Mouse (Mus musculus) stomach, embryonic 14.5 days (tissue): ENCODE data around the gene Apobr. TPM values are rescaled to one million over a fixed set of nuclear protein-coding genes. Genes with fewer than 3 reads are reported as not detected.

Experiments
- ATAC-seq: fragments of 200-750 bp; cut with Nextera tagmentation; 2 replicates; pipeline ENCODE4 v1.8.0; 2017; ENCODE audit warnings: low read depth, moderate TSS enrichment; ENCODE audit not compliant: insufficient number of reproducible peaks, insufficient read depth, low FRiP score
- H3K27ac ChIP-seq: fragments of 300-500 bp; sonication (generic); 2 replicates; pipeline ENCODE4 v1.5.1; 2014; ENCODE audit warnings: mild to moderate bottlenecking, low read length, moderate library complexity, mixed read lengths
- H3K27me3 ChIP-seq: fragments of 300-500 bp; sonication (generic); 2 replicates; pipeline ENCODE4 v1.6.1; 2014; ENCODE audit warnings: low read length, control low read depth, mixed read lengths; ENCODE audit not compliant: control insufficient read depth, insufficient read depth
- H3K36me3 ChIP-seq: fragments of 300-500 bp; sonication (generic); 2 replicates; pipeline ENCODE4 v1.6.1; 2014; ENCODE audit warnings: mild to moderate bottlenecking, control low read depth, low read length, moderate library complexity, mixed read lengths; ENCODE audit not compliant: control insufficient read depth, insufficient read depth
- H3K4me1 ChIP-seq: fragments of 300-500 bp; sonication (generic); 2 replicates; pipeline ENCODE4 v1.6.1; 2014; ENCODE audit warnings: low read length, control low read depth, mixed read lengths; ENCODE audit not compliant: control insufficient read depth, insufficient read depth
- H3K4me2 ChIP-seq: fragments of 300-500 bp; sonication (generic); replicated peaks from 2 replicates; pipeline ENCODE4 v1.6.1; 2014; ENCODE audit warnings: low read depth, low read length, control low read depth
- H3K4me3 ChIP-seq: fragments of 300-500 bp; sonication (generic); 2 replicates; pipeline ENCODE4 v1.5.1; 2014; ENCODE audit warnings: low read depth, low read length, control low read depth
- H3K9ac ChIP-seq: fragments of 300-500 bp; sonication (generic); replicated peaks from 2 replicates; pipeline ENCODE4 v1.6.1; 2014; ENCODE audit warnings: low read depth, mild to moderate bottlenecking, control low read depth, low read length, moderate library complexity, mixed read lengths
- H3K9me3 ChIP-seq: fragments of 300-500 bp; sonication (generic); 2 replicates; pipeline ENCODE4 v1.6.1; 2016; ENCODE audit warnings: low read depth, low read length, control low read depth; ENCODE audit not compliant: control insufficient read depth
- WGBS: fragments of 180-500 bp; shearing (Covaris S2); extraction: QIAGEN DNeasy Blood & Tissue Kit; methylation state at CpG from one replicate; pipeline ENCODE4 v1.1.7; 2014; 5-methylcytosine and 5-hydroxymethylcytosine counted together
- polyA plus RNA-seq: library from polyadenylated mRNA; unstranded; fragments of >200 nt; fragmentation: Nextera tagmentation; extraction: Ambion mirVana; gene quantifications from 2 replicates; pipeline ENCODE4 v1.2.1, GENCODE M21; 2014

The Apobr gene
- polyA plus RNA-seq, 1 experiment from 2014 or later, result 0.20 TPM

DNA sequence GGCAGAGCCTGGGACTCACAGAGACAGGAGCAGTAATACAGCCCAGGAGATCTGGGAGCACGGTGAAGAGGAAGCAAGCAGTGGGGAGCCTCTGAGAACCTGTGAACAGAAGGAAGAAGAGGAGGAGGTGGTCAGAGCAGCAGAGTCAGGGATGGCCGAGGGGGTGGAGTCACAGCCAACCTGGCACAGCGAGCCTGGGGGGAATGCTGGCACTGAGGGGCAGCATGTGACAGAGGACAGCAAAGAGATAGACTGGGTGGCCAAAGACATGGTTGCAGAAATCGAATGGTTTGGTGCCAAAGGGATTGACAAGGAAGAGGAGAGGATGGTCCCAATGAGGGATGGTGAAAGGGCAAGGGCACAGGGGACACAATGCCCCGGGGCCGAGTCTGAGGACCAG is 975 bp downstream of the Apobr start, which contains the start of gene Cln3:
Gene Cln3, minus strand, starts transcription at position 101 of the 400 bp plus-strand sequence.
- H3K4me1 ChIP-seq, result no peaks in the 10 kb centered on the region
- H3K27me3 ChIP-seq, result no peaks in the 10 kb centered on the region
- no peaks in the 10 kb centered on the region for H3K36me3 ChIP-seq
- no peak within 1 kb of the TSS for H3K9ac ChIP-seq
- no peak within 1 kb of the TSS for H3K4me3 ChIP-seq
- no peak within 1 kb of the TSS for H3K27ac ChIP-seq
- no peaks in the 10 kb centered on the region for H3K9me3 ChIP-seq
- ATAC-seq, result no peak
- H3K4me2 ChIP-seq, result no peak within 1 kb of the TSS
- WGBS, result 71% methylated on average over 6 of the region's 6 CpGs

DNA sequence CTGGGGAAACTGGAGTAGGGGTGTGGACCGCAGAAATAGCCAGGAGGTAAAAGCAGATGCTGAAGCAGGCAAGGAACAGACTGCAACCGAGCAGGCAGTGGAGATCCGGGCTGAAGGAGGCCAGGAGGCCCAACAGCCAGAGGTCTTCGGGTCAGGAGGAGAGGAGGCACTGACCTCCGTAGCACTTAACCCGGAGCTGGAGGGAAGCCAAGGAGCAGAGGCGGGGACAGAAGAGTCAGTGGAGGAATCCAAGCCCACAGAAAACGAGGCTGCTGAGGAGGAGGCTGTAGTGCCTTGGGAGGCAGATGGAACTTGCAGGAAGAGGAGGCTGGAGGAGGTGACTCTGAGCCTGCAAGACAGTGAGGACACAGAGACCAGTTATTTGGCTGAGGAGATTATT is 2.1 kb downstream of the Apobr start:
- H3K9me3 ChIP-seq, result no peaks in the 10 kb centered on the region
- no peak overlapping the region for H3K27ac ChIP-seq
- no peaks in the 10 kb centered on the region for H3K4me1 ChIP-seq
- no peak overlapping the region for H3K4me3 ChIP-seq
- no peak overlapping the region for H3K4me2 ChIP-seq
- ATAC-seq, result no peak
- no peak overlapping the region for H3K9ac ChIP-seq
- H3K27me3 ChIP-seq, result no peaks in the 10 kb centered on the region
- no peaks in the 10 kb centered on the region for H3K36me3 ChIP-seq
- 41% methylated on average over 8 of the region's 8 CpGs for WGBS

DNA sequence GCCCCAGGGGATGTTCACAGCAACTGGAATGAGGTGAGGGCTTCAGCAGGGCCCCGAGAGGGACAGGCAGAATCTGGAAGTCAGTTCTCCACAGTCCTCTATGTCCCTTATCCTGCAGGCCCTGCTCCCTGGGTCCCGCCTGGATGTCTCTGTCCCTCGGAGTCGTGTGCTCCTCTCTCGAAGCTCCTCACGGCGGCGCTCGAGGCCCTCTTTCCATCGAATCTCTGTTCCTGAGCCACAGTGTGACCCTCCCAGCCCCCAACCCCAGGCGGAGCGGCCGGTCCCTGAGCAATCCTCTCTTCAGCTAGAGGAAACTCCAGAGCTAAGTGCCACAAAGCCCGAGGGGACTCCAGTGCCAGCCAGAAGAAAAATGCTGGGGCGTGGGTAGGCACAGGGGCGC is 3.0 kb downstream of the Apobr start:
- Histone ChIP-seq H3K4me1 (no peaks in the 10 kb centered on the region), H3K36me3 (no peaks in the 10 kb centered on the region), H3K4me3 (no peak overlapping the region), H3K27ac (no peak overlapping the region), H3K9ac (no peak overlapping the region), H3K9me3 (no peaks in the 10 kb centered on the region), H3K4me2 (peak overlapping the region; percentile 15; the same call in 1 of the 2 replicates), H3K27me3 (no peaks in the 10 kb centered on the region)
- 6% methylated on average over 16 of the region's 16 CpGs for WGBS
- no peak for ATAC-seq

DNA sequence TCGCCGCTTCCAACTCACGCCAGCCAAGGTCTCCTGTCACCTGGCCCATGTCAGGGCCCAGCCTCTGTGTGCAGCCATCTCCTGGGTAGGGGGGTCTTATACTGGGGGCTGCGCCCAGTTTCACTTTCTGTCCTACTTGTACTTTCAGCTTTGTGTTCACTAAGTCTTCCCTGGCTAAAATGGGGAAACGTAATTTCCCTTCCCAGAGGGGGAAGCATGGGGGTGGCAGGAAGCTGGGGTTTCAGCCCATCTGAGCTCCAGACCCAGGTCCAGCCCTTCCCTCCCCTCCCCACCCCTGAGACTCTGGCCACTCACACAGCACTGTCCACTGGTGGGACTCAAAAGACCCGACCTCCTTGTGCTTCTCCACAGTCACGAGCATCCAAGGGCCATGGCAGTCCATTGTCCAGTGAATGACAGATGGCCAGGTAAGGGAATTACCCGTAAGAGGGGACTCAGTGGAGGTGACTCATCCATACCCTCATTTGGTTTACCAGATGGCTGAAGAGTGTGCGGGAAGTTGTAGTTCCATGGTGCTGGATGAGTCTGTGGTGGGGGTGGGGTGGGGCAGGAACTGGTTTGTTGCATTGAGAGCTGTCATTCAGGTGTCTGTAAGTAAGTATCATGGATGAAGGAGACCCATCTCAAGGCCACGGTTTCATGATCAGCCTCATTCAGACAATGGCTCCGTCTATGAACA is 10.3 kb downstream of the Apobr start, which contains the start of gene Il27:
Gene Il27, minus strand, starts transcription at position 80 of the 700 bp plus-strand sequence.
- Histone ChIP-seq H3K27me3 (no peaks in the 10 kb centered on the region), H3K4me3 (no peak within 1 kb of the TSS), H3K9me3 (no peaks in the 10 kb centered on the region), H3K4me1 (no peaks in the 10 kb centered on the region), H3K4me2 (no peak within 1 kb of the TSS), H3K36me3 (no peaks in the 10 kb centered on the region), H3K27ac (no peak within 1 kb of the TSS), H3K9ac (no peak within 1 kb of the TSS)
- no peak for ATAC-seq
- 81% methylated on average over 11 of the region's 11 CpGs for WGBS

DNA sequence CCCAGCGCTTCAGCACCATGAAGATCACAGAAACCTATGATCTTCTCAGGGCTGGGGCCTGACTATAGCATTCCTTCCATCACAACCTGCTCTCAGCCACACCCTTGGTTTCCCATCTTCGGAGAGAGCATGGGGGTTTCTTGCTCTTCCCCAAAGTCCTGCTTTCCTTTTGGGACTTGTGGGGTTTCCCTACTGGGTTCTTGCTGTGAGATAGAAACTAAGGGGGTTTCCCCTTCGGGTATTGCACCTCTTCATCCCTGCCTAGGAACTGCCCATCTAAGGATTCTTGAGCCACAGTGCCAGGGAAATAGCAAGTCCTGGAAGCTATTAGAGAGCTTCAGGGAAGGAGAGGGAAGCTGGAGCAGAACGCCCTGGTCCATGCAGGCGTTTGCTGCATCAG is 11.1 kb downstream of the Apobr start:
- Histone ChIP-seq H3K4me2 (no peak overlapping the region), H3K27ac (no peak overlapping the region), H3K36me3 (no peaks in the 10 kb centered on the region), H3K27me3 (no peaks in the 10 kb centered on the region), H3K9me3 (no peaks in the 10 kb centered on the region), H3K9ac (no peak overlapping the region), H3K4me1 (no peaks in the 10 kb centered on the region), H3K4me3 (no peak overlapping the region)
- WGBS, result 86% methylated on average over 5 of the region's 5 CpGs
- no peak for ATAC-seq

DNA sequence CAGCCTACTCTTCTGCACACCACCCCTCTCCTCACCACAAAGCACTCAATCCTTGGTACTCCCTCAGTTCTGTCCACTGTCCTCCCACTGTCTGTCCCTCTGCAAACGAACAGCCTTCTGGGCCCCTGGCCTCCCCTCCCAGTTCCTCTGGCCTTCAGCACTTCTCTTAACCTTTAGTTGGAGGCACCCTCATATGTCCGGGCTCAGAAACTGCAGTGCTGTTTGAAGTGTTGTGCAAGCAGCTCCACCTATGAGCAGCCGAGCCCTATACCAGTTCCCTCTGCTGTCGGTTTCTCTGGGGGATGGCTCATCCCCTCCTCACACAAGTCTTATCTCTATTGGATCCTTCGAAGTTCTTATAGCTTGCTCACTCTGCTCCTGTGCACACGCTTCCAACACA is 11.7 kb downstream of the Apobr start:
- ATAC-seq, result no peak

DNA sequence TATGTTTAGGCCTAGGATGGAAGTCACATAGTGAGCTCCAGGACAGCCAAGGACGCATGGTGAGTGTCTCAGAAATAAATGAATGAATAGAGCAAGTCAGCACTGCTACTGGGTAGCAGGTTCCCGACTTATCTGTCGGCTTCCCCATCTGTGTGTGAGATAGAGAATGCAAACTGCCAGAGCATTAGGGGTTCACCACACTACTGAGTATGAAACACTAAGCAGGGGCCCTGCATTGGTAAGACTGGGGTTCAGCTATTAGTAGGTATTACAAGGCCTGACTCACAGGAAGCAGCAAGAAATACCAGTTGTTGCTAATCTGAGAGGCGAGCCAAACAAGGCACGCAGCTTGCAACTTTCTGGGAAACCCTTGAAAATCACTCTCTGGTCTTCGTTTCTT is 14.2 kb downstream of the Apobr start:
- WGBS, result 81% methylated on average over 6 of the region's 6 CpGs
- Histone ChIP-seq H3K9me3 (no peaks in the 10 kb centered on the region), H3K36me3 (no peaks in the 10 kb centered on the region), H3K4me2 (no peak overlapping the region), H3K27ac (no peak overlapping the region), H3K9ac (no peak overlapping the region), H3K4me1 (no peaks in the 10 kb centered on the region), H3K4me3 (no peak overlapping the region), H3K27me3 (no peaks in the 10 kb centered on the region)
- no peak for ATAC-seq

More for the DNA sequence above, 11.7 kb downstream of the Apobr start:
- no peak overlapping the region for H3K9ac ChIP-seq
- H3K9me3 ChIP-seq, result no peaks in the 10 kb centered on the region
- H3K27me3 ChIP-seq, result no peaks in the 10 kb centered on the region
- no peak overlapping the region for H3K27ac ChIP-seq
- no peaks in the 10 kb centered on the region for H3K4me1 ChIP-seq
- no peaks in the 10 kb centered on the region for H3K36me3 ChIP-seq
- WGBS, result 56% methylated on average over 6 of the region's 6 CpGs
- H3K4me3 ChIP-seq, result no peak overlapping the region
- no peak overlapping the region for H3K4me2 ChIP-seq

DNA sequence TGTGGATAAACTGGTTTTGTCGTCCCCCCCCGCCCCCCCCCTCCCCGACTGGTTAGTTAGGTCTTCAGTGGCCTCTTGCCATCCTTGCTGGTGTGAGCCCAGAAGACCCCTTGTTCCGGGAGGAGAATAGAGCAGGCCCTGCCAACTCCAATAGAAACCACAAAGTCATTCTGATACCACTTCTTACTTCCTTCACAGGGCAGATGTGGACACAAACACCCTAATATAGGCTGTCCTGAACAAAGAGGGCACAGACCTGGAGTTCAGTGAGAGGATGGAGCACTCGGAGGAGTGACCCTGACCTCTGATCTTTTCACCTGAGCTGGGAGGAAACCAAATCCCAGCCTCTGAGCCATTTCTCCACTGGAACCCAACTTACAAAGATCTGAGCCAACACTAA is 17.2 kb downstream of the Apobr start:
- no peaks in the 10 kb centered on the region for H3K36me3 ChIP-seq
- H3K4me3 ChIP-seq, result no peak overlapping the region
- no peaks in the 10 kb centered on the region for H3K27me3 ChIP-seq
- 30% methylated on average over 5 of the region's 5 CpGs for WGBS
- H3K9me3 ChIP-seq, result no peaks in the 10 kb centered on the region
- no peak overlapping the region for H3K9ac ChIP-seq
- H3K4me2 ChIP-seq, result no peak overlapping the region
- ATAC-seq, result no peak
- H3K27ac ChIP-seq, result no peak overlapping the region
- no peaks in the 10 kb centered on the region for H3K4me1 ChIP-seq

DNA sequence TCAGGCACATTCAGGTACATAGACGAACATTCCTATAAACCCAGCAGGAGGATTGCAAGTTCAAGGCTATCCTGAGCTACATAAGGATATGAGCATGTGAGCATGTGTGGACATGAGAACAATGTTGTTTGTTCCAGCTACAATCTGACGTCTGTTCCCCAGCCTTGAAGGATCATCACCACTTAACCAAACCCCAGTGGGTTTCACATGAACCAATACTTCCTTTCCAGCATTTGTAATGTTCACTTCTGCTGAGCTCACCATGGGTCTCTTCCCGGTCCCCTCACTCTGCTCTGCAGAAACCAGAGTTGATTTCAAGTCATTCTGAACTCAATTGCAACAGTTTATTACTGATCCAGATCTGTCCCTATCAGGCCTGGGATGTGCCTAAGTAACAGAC is 17.9 kb downstream of the Apobr start:
- WGBS, result 80% methylated on average over 3 of the region's 3 CpGs

More for the DNA sequence above, 17.9 kb downstream of the Apobr start:
- Histone ChIP-seq H3K27me3 (no peaks in the 10 kb centered on the region), H3K4me2 (no peak overlapping the region), H3K27ac (no peak overlapping the region), H3K9me3 (no peaks in the 10 kb centered on the region), H3K4me3 (no peak overlapping the region), H3K36me3 (no peaks in the 10 kb centered on the region), H3K9ac (no peak overlapping the region), H3K4me1 (no peaks in the 10 kb centered on the region)
- ATAC-seq, result no peak
